Mouse (Mus musculus): ENCODE data around the gene Nampt. TPM values are rescaled to one million over a fixed set of nuclear protein-coding genes. Genes with fewer than 3 reads are reported as not detected.

The Nampt gene
- polyA plus RNA-seq, 1 experiment: 40.6 TPM

- Histone ChIP-seq H3K27ac (ENCODE audit: insufficient read depth, low read length) (no peak overlapping the region; the same call in 1 of the 2 replicates), H3K4me3 (ENCODE audit: insufficient read depth, low read length) (no peak overlapping the region)
- TF ChIP-seq POLR2A (IDR thresholded peaks at IDR 0.05; ENCODE audit: low read depth, low read length): no peak
- TF ChIP-seq CTCF (IDR thresholded peaks at IDR 0.05; ENCODE audit: borderline replicate concordance, insufficient read depth, low read length): no peak
These were observed 15.9 kb downstream of the Nampt start for GRCm38 (mm10) chr12:32835235-32835634.

GRCm38 (mm10) chr12:32838406-32838805 lies 19.1 kb downstream of the Nampt start:
- Histone ChIP-seq H3K4me3 (ENCODE audit: insufficient read depth, low read length) (no peak overlapping the region), H3K4me1 (ENCODE audit: control insufficient read depth, insufficient read depth, low read length) (0 out of 2 replicates have a peak, but pooled peaks cover 3% of the 10 kb centered on the region), H3K27ac (ENCODE audit: insufficient read depth, low read length) (no peak overlapping the region)
- TF ChIP-seq POLR2A (IDR thresholded peaks at IDR 0.05; ENCODE audit: low read depth, low read length) (no peak), CTCF (IDR thresholded peaks at IDR 0.05; ENCODE audit: borderline replicate concordance, insufficient read depth, low read length) (no peak)

More at GRCm38 (mm10) chr12:32835235-32835634, 15.9 kb downstream of the Nampt start:
- H3K4me1 ChIP-seq (ENCODE audit: control insufficient read depth, insufficient read depth, low read length): 0 out of 2 replicates have a peak, but pooled peaks cover 3% of the 10 kb centered on the region

GRCm38 (mm10) chr12:32838954-32839353 lies 19.6 kb downstream of the Nampt start:
- Histone ChIP-seq H3K4me1 (ENCODE audit: control insufficient read depth, insufficient read depth, low read length) (0 out of 2 replicates have a peak, but pooled peaks cover 3% of the 10 kb centered on the region), H3K4me3 (ENCODE audit: insufficient read depth, low read length) (no peak overlapping the region), H3K27ac (ENCODE audit: insufficient read depth, low read length) (no peak overlapping the region)
- no peak for TF ChIP-seq POLR2A (IDR thresholded peaks at IDR 0.05; ENCODE audit: low read depth, low read length)
- TF ChIP-seq CTCF (IDR thresholded peaks at IDR 0.05; ENCODE audit: borderline replicate concordance, insufficient read depth, low read length): no peak

GRCm38 (mm10) chr12:32841442-32841900 lies 22.1 kb downstream of the Nampt start:
- Histone ChIP-seq H3K27ac (ENCODE audit: insufficient read depth, low read length) (no peak overlapping the region), H3K4me1 (ENCODE audit: control insufficient read depth, insufficient read depth, low read length) (no peaks in the 10 kb centered on the region), H3K4me3 (ENCODE audit: insufficient read depth, low read length) (no peak overlapping the region)
- no peak for TF ChIP-seq CTCF (IDR thresholded peaks at IDR 0.05; ENCODE audit: borderline replicate concordance, insufficient read depth, low read length)
- TF ChIP-seq POLR2A (IDR thresholded peaks at IDR 0.05; ENCODE audit: low read depth, low read length): no peak

DNA sequence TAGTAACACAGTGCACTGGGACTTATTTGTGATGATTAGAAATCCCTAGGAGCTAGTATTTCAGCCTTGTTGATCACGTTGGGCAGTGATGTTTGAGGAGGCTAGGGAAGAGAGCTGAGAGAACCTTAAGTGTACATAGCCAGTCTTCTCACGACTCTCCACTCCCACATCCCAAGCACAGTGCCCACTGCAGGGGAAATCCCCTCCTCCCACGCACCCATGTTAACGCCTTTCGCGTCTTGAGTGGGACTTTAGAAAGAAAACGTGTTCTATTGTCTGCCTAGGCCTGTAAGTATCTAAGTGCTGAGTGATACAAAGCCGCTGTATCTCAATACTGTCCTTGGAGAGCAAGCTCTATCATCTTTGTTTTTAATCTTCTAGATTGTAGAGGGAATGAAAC lies 27.0 kb downstream of the Nampt start:
- Histone ChIP-seq H3K4me3 (ENCODE audit: insufficient read depth, low read length) (no peak overlapping the region), H3K4me1 (ENCODE audit: control insufficient read depth, insufficient read depth, low read length) (no peaks in the 10 kb centered on the region), H3K27ac (ENCODE audit: insufficient read depth, low read length) (no peak overlapping the region)
- TF ChIP-seq POLR2A (IDR thresholded peaks at IDR 0.05; ENCODE audit: low read depth, low read length): no peak
- TF ChIP-seq CTCF (IDR thresholded peaks at IDR 0.05; ENCODE audit: borderline replicate concordance, insufficient read depth, low read length): no peak

GRCm38 (mm10) chr12:32853757-32854156 lies 34.4 kb downstream of the Nampt start:
- H3K27ac ChIP-seq (ENCODE audit: insufficient read depth, low read length): no peak overlapping the region
- H3K4me1 ChIP-seq (ENCODE audit: control insufficient read depth, insufficient read depth, low read length): no peaks in the 10 kb centered on the region
- TF ChIP-seq POLR2A (IDR thresholded peaks at IDR 0.05; ENCODE audit: low read depth, low read length) (no peak), CTCF (IDR thresholded peaks at IDR 0.05; ENCODE audit: borderline replicate concordance, insufficient read depth, low read length) (no peak)
- no peak overlapping the region for H3K4me3 ChIP-seq (ENCODE audit: insufficient read depth, low read length)

GRCm38 (mm10) chr12:32854866-32855265 lies 35.5 kb downstream of the Nampt start:
- TF ChIP-seq CTCF (IDR thresholded peaks at IDR 0.05; ENCODE audit: borderline replicate concordance, insufficient read depth, low read length) (no peak), POLR2A (IDR thresholded peaks at IDR 0.05; ENCODE audit: low read depth, low read length) (no peak)
- Histone ChIP-seq H3K4me3 (ENCODE audit: insufficient read depth, low read length) (no peak overlapping the region), H3K4me1 (ENCODE audit: control insufficient read depth, insufficient read depth, low read length) (no peaks in the 10 kb centered on the region), H3K27ac (ENCODE audit: insufficient read depth, low read length) (no peak overlapping the region)

- Histone ChIP-seq H3K4me1 (ENCODE audit: control insufficient read depth, insufficient read depth, low read length) (no peaks in the 10 kb centered on the region), H3K27ac (ENCODE audit: insufficient read depth, low read length) (no peak overlapping the region), H3K4me3 (ENCODE audit: insufficient read depth, low read length) (no peak overlapping the region)
- no peak for TF ChIP-seq POLR2A (IDR thresholded peaks at IDR 0.05; ENCODE audit: low read depth, low read length)
- TF ChIP-seq CTCF (IDR thresholded peaks at IDR 0.05; ENCODE audit: borderline replicate concordance, insufficient read depth, low read length): no peak
These were observed 36.1 kb downstream of the Nampt start for GRCm38 (mm10) chr12:32855398-32855797.

DNA sequence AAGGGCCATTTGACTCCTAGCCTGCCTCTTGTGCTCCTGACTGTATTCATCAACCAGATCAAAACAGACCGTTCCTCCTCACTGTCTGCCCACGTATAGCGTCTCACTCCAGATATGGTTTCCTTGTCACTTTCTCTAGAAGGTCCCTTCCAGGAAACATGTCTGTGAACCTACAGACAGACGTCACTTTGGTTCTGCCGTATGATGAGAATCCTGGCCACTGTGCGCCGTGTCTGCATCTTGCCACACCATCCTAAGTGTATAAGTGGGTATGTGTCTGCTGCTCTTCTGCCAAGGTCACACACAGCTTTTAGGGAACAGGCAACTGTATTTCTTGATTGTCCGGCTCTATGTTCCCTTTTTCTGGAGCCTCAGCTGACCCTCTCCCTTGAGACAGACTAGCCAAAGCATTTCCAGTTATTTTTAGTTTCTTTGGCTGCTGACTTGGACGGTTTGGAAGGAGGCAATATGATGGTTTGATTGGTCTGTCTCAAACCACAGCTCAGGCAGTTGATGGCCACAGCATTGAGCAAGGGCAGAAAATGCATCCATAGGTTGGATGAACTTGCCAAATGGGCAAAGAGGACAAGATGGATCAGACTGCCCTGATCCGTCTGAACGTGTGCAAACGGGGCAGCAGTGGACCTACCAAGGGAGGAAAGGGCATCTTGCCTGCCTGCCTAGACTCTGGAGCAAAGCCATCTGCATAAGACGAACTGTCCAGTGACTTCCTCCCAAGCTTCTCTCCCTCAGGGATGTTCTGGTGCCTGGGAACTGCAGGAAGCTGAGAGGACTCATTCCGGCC lies 37.6 kb downstream of the Nampt start:
- Histone ChIP-seq H3K27ac (ENCODE audit: insufficient read depth, low read length) (no peak overlapping the region), H3K4me1 (ENCODE audit: control insufficient read depth, insufficient read depth, low read length) (no peaks in the 10 kb centered on the region), H3K4me3 (ENCODE audit: insufficient read depth, low read length) (no peak overlapping the region)
- TF ChIP-seq POLR2A (IDR thresholded peaks at IDR 0.05; ENCODE audit: low read depth, low read length) (no peak), CTCF (IDR thresholded peaks at IDR 0.05; ENCODE audit: borderline replicate concordance, insufficient read depth, low read length) (no peak)

GRCm38 (mm10) chr12:32858444-32858843 lies 39.1 kb downstream of the Nampt start:
- no peaks in the 10 kb centered on the region for H3K4me1 ChIP-seq (ENCODE audit: control insufficient read depth, insufficient read depth, low read length)
- TF ChIP-seq CTCF (IDR thresholded peaks at IDR 0.05; ENCODE audit: borderline replicate concordance, insufficient read depth, low read length): no peak
- no peak for TF ChIP-seq POLR2A (IDR thresholded peaks at IDR 0.05; ENCODE audit: low read depth, low read length)

More at GRCm38 (mm10) chr12:32858444-32858843, 39.1 kb downstream of the Nampt start:
- Histone ChIP-seq H3K4me3 (ENCODE audit: insufficient read depth, low read length) (no peak overlapping the region), H3K27ac (ENCODE audit: insufficient read depth, low read length) (no peak overlapping the region)

Data from embryonic fibroblast, embryonic 13.5 days (primary cell).